Mouse (Mus musculus) lung, embryonic 16.5 days (tissue): Measurements from ENCODE around the gene Tmc1. TPM values are rescaled to one million over a fixed set of nuclear protein-coding genes. Genes with fewer than 3 reads are reported as not detected.

Experiments used
- ATAC-seq: fragments of 200-750 bp; cut with Nextera tagmentation; 2 replicates; pipeline ENCODE4 v1.8.0; 2017; ENCODE audit warnings: low read depth, mild to moderate bottlenecking, moderate library complexity
- H3K27ac ChIP-seq: fragments of 300-500 bp; sonication (generic); 2 replicates; pipeline ENCODE4 v1.5.1; 2014; ENCODE audit warnings: mild to moderate bottlenecking, control low read depth, low read length
- H3K27me3 ChIP-seq: fragments of 300-500 bp; sonication (generic); 2 replicates; pipeline ENCODE4 v1.6.1; 2014; ENCODE audit warnings: low read depth, low read length, mixed read lengths; ENCODE audit not compliant: control insufficient read depth, insufficient read depth
- H3K36me3 ChIP-seq: fragments of 300-500 bp; sonication (generic); 2 replicates; pipeline ENCODE4 v1.6.1; 2014; ENCODE audit warnings: low read length; ENCODE audit not compliant: control insufficient read depth, insufficient read depth
- H3K4me1 ChIP-seq: fragments of 300-500 bp; sonication (generic); replicated peaks from 2 replicates; pipeline ENCODE4 v1.6.1; 2014; ENCODE audit warnings: low read length, mixed read lengths; ENCODE audit not compliant: control insufficient read depth, insufficient read depth
- H3K4me2 ChIP-seq: fragments of 300-500 bp; sonication (generic); 2 replicates; pipeline ENCODE4 v1.6.1; 2014; ENCODE audit warnings: low read depth, low read length, control low read depth
- H3K4me3 ChIP-seq: fragments of 300-500 bp; sonication (generic); 2 replicates; pipeline ENCODE4 v1.5.1; 2014; ENCODE audit warnings: mild to moderate bottlenecking, low read length, control low read depth
- H3K9ac ChIP-seq: fragments of 300-500 bp; sonication (generic); 2 replicates; pipeline ENCODE4 v1.6.1; 2014; ENCODE audit warnings: low read length, control low read depth
- H3K9me3 ChIP-seq: fragments of 300-500 bp; sonication (generic); 2 replicates; pipeline ENCODE4 v1.6.1; 2016; ENCODE audit warnings: low read length; ENCODE audit not compliant: control insufficient read depth
- WGBS: fragments of 180-500 bp; shearing (Covaris S2); extraction: QIAGEN DNeasy Blood & Tissue Kit; methylation state at CpG from one replicate; pipeline ENCODE4 v1.1.7; 2014; 5-methylcytosine and 5-hydroxymethylcytosine counted together
- polyA plus RNA-seq: library from polyadenylated mRNA; unstranded; fragments of >200 nt; fragmentation: Nextera tagmentation; extraction: Ambion mirVana; gene quantifications from 2 replicates; pipeline ENCODE4 v1.2.1, GENCODE M21; 2015

The Tmc1 gene
- polyA plus RNA-seq, 1 experiment from 2014 or later = 0.06 TPM

GRCm38 (mm10) chr19:20918241-20918640, 35.8 kb downstream of the Tmc1 start:
- H3K9ac ChIP-seq = no peak overlapping the region
- no peak overlapping the region for H3K27ac ChIP-seq
- WGBS = 87% methylated on average over 4 of the region's 4 CpGs
- no peaks in the 10 kb centered on the region for H3K36me3 ChIP-seq
- no peaks in the 10 kb centered on the region for H3K9me3 ChIP-seq
- no peak overlapping the region for H3K4me3 ChIP-seq
- no peak overlapping the region for H3K4me2 ChIP-seq
- no peak for ATAC-seq
- no peaks in the 10 kb centered on the region for H3K27me3 ChIP-seq
- no peaks in the 10 kb centered on the region for H3K4me1 ChIP-seq

GRCm38 (mm10) chr19:20915151-20915550, 38.9 kb downstream of the Tmc1 start:
- no peak for ATAC-seq
- H3K9ac ChIP-seq = no peak overlapping the region
- H3K4me2 ChIP-seq = no peak overlapping the region
- WGBS = 83% methylated on average over 2 of the region's 2 CpGs
- H3K9me3 ChIP-seq = no peaks in the 10 kb centered on the region
- H3K4me3 ChIP-seq = no peak overlapping the region
- no peaks in the 10 kb centered on the region for H3K4me1 ChIP-seq
- no peaks in the 10 kb centered on the region for H3K36me3 ChIP-seq
- no peak overlapping the region for H3K27ac ChIP-seq
- no peaks in the 10 kb centered on the region for H3K27me3 ChIP-seq

- Histone ChIP-seq H3K27me3 (no peaks in the 10 kb centered on the region), H3K9me3 (no peaks in the 10 kb centered on the region), H3K9ac (no peak overlapping the region), H3K36me3 (no peaks in the 10 kb centered on the region), H3K4me1 (no peaks in the 10 kb centered on the region), H3K27ac (no peak overlapping the region), H3K4me3 (no peak overlapping the region), H3K4me2 (no peak overlapping the region)
- ATAC-seq = no peak
- 70% methylated on average over 5 of the region's 5 CpGs for WGBS
Observed at GRCm38 (mm10) chr19:20910356-20910755, 43.6 kb downstream of the Tmc1 start.

- Histone ChIP-seq H3K36me3 (no peaks in the 10 kb centered on the region), H3K9ac (no peak overlapping the region), H3K4me1 (no peaks in the 10 kb centered on the region), H3K4me2 (no peak overlapping the region), H3K27me3 (no peaks in the 10 kb centered on the region), H3K27ac (no peak overlapping the region), H3K9me3 (no peaks in the 10 kb centered on the region), H3K4me3 (no peak overlapping the region)
- ATAC-seq = no peak
- 55% methylated on average over 2 of the region's 2 CpGs for WGBS
Observed at GRCm38 (mm10) chr19:20881205-20881604, 72.8 kb downstream of the Tmc1 start.

- no peak overlapping the region for H3K4me2 ChIP-seq
Observed at GRCm38 (mm10) chr19:20875881-20876280, 78.1 kb downstream of the Tmc1 start.

GRCm38 (mm10) chr19:20861779-20862178, 92.2 kb downstream of the Tmc1 start:
- H3K27ac ChIP-seq = no peak overlapping the region
- ATAC-seq = no peak
- no peaks in the 10 kb centered on the region for H3K36me3 ChIP-seq
- 65% methylated on average over 4 of the region's 4 CpGs for WGBS
- H3K4me2 ChIP-seq = no peak overlapping the region
- no peaks in the 10 kb centered on the region for H3K4me1 ChIP-seq
- H3K4me3 ChIP-seq = no peak overlapping the region
- no peak overlapping the region for H3K9ac ChIP-seq
- H3K9me3 ChIP-seq = no peaks in the 10 kb centered on the region
- H3K27me3 ChIP-seq = no peaks in the 10 kb centered on the region

More at GRCm38 (mm10) chr19:20875881-20876280, 78.1 kb downstream of the Tmc1 start:
- H3K4me3 ChIP-seq = no peak overlapping the region
- no peaks in the 10 kb centered on the region for H3K27me3 ChIP-seq
- 49% methylated on average over 4 of the region's 4 CpGs for WGBS
- H3K9ac ChIP-seq = no peak overlapping the region
- H3K4me1 ChIP-seq = no peaks in the 10 kb centered on the region
- no peaks in the 10 kb centered on the region for H3K36me3 ChIP-seq
- no peaks in the 10 kb centered on the region for H3K9me3 ChIP-seq
- no peak overlapping the region for H3K27ac ChIP-seq
- no peak for ATAC-seq

- Histone ChIP-seq H3K4me3 (no peak overlapping the region), H3K4me1 (no peaks in the 10 kb centered on the region), H3K27ac (no peak overlapping the region), H3K9ac (no peak overlapping the region), H3K36me3 (no peaks in the 10 kb centered on the region), H3K27me3 (no peaks in the 10 kb centered on the region), H3K9me3 (no peaks in the 10 kb centered on the region), H3K4me2 (no peak overlapping the region)
- WGBS = 58% methylated on average over 1 of the region's 1 CpGs
- ATAC-seq = no peak
Observed at GRCm38 (mm10) chr19:20860270-20860669, 93.7 kb downstream of the Tmc1 start.

GRCm38 (mm10) chr19:20857819-20858218, 96.2 kb downstream of the Tmc1 start:
- no peaks in the 10 kb centered on the region for H3K27me3 ChIP-seq
- no peaks in the 10 kb centered on the region for H3K4me1 ChIP-seq
- H3K36me3 ChIP-seq = no peaks in the 10 kb centered on the region
- no peak overlapping the region for H3K9ac ChIP-seq
- ATAC-seq = no peak
- no peaks in the 10 kb centered on the region for H3K9me3 ChIP-seq
- H3K4me3 ChIP-seq = no peak overlapping the region
- no peak overlapping the region for H3K27ac ChIP-seq
- H3K4me2 ChIP-seq = no peak overlapping the region

- 57% methylated on average over 5 of the region's 5 CpGs for WGBS
- Histone ChIP-seq H3K4me3 (no peak overlapping the region), H3K4me1 (no peaks in the 10 kb centered on the region), H3K27ac (no peak overlapping the region), H3K27me3 (no peaks in the 10 kb centered on the region), H3K36me3 (no peaks in the 10 kb centered on the region), H3K4me2 (no peak overlapping the region), H3K9ac (no peak overlapping the region), H3K9me3 (no peaks in the 10 kb centered on the region)
- ATAC-seq = no peak
Observed at GRCm38 (mm10) chr19:20848906-20849305, 105.1 kb downstream of the Tmc1 start.

GRCm38 (mm10) chr19:20847476-20848073, 106.4 kb downstream of the Tmc1 start:
- Histone ChIP-seq H3K27ac (no peak overlapping the region), H3K36me3 (no peaks in the 10 kb centered on the region), H3K4me3 (no peak overlapping the region), H3K4me1 (no peaks in the 10 kb centered on the region), H3K27me3 (no peaks in the 10 kb centered on the region), H3K4me2 (no peak overlapping the region), H3K9ac (no peak overlapping the region), H3K9me3 (no peaks in the 10 kb centered on the region)
- 65% methylated on average over 3 of the region's 3 CpGs for WGBS
- no peak for ATAC-seq
